Mouse (Mus musculus) MEL (cell line): ENCODE data around the gene Fbxl7. TPM values are rescaled to one million over a fixed set of nuclear protein-coding genes. Genes with fewer than 3 reads are reported as not detected.

Experiments used
- DNase-seq: peaks from one replicate; pipeline ENCODE4 v3.0.0; 2011; ENCODE audit warnings: low read depth, low spot score
- H3K27ac ChIP-seq: 2 replicates; pipeline ENCODE4 v1.5.1; 2012; ENCODE audit warnings: low read depth, mild to moderate bottlenecking, control low read depth, low read length, moderate library complexity; ENCODE audit not compliant: control insufficient read depth
- H3K27me3 ChIP-seq, 2 experiments: fragments of 150-350 bp in 1 of 2; sonication (generic) in 1 of 2; 2 replicates each; pipeline ENCODE4 v1.6.1; 2012; ENCODE audit warnings: low read length in 2 of 2, mild to moderate bottlenecking in 2 of 2, improper control_type of control experiment in 1 of 2, moderate library complexity in 1 of 2; ENCODE audit not compliant: insufficient read depth in 2 of 2, control insufficient read depth in 1 of 2
- H3K36me3 ChIP-seq, 2 experiments: 2 replicates each; pipeline ENCODE4 v1.6.1; 2012 to 2014; ENCODE audit warnings: low read length in 2 of 2, improper control_type of control experiment in 1 of 2, inconsistent platforms in 1 of 2, mild to moderate bottlenecking in 1 of 2; ENCODE audit not compliant: insufficient read depth in 2 of 2, control insufficient read depth in 1 of 2
- H3K4me1 ChIP-seq, 2 experiments: fragments of 150-350 bp in 1 of 2; sonication (generic) in 1 of 2; 2 replicates each; pipeline ENCODE4 v1.6.1; 2012; ENCODE audit warnings: low read length in 2 of 2, improper control_type of control experiment in 1 of 2, mild to moderate bottlenecking in 1 of 2; ENCODE audit not compliant: insufficient read depth in 2 of 2, control insufficient read depth in 1 of 2
- H3K4me3 ChIP-seq, 2 experiments: fragments of 150-350 bp in 1 of 2; sonication (generic) in 1 of 2; 2 replicates each; pipeline ENCODE4 v1.5.1; 2012; ENCODE audit warnings: low read depth in 2 of 2, low read length in 2 of 2, mild to moderate bottlenecking in 2 of 2, moderate library complexity in 2 of 2, control low read depth in 1 of 2, improper control_type of control experiment in 1 of 2; ENCODE audit not compliant: control insufficient read depth in 1 of 2, insufficient read depth in 1 of 2
- H3K79me2 ChIP-seq: 2 replicates; pipeline ENCODE4 v1.6.1; 2012; ENCODE audit warnings: mild to moderate bottlenecking, low read length, moderate library complexity; ENCODE audit not compliant: control insufficient read depth, poor library complexity, insufficient read depth
- H3K9ac ChIP-seq: 2 replicates; pipeline ENCODE4 v1.6.1; 2012; ENCODE audit warnings: low read depth, mild to moderate bottlenecking, control low read depth, low read length, moderate library complexity; ENCODE audit not compliant: control insufficient read depth, poor library complexity, severe bottlenecking
- H3K9me3 ChIP-seq: fragments of 150-350 bp; sonication (generic); replicated peaks from 2 replicates; pipeline ENCODE4 v1.6.1; 2012; ENCODE audit warnings: mild to moderate bottlenecking, low read length, improper control_type of control experiment, moderate library complexity; ENCODE audit not compliant: insufficient read depth
- BHLHE40 ChIP-seq: IDR thresholded peaks from 2 replicates; pipeline ENCODE4 v1.6.1; 2012; ENCODE audit warnings: low read depth, mild to moderate bottlenecking, inconsistent platforms, low read length, improper control_type of control experiment, borderline replicate concordance
- CHD1 ChIP-seq: IDR thresholded peaks from 2 replicates; pipeline ENCODE4 v1.6.1; 2012; ENCODE audit warnings: low read depth, mild to moderate bottlenecking, inconsistent platforms, low read length, improper control_type of control experiment
- CHD2 ChIP-seq: IDR thresholded peaks from 2 replicates; pipeline ENCODE4 v1.6.1; 2011; ENCODE audit warnings: low read length, improper control_type of control experiment
- E2F4 ChIP-seq: IDR thresholded peaks from 2 replicates; pipeline ENCODE4 v1.6.1; 2011; ENCODE audit warnings: low read depth, low read length, improper control_type of control experiment, borderline replicate concordance
- GABPA ChIP-seq: IDR thresholded peaks from 2 replicates; pipeline ENCODE4 v1.6.1; 2012; ENCODE audit warnings: low read depth, mild to moderate bottlenecking, inconsistent platforms, low read length, improper control_type of control experiment, moderate library complexity
- HCFC1 ChIP-seq: IDR thresholded peaks from 2 replicates; pipeline ENCODE4 v1.6.1; 2012; ENCODE audit warnings: low read depth, mild to moderate bottlenecking, inconsistent platforms, low read length, improper control_type of control experiment, moderate library complexity
- JUND ChIP-seq: IDR thresholded peaks from 2 replicates; pipeline ENCODE4 v1.6.1; 2011; ENCODE audit warnings: low read depth, mild to moderate bottlenecking, improper control_type of control experiment, low read length
- KAT2A ChIP-seq: conservative IDR thresholded peaks from 2 replicates; pipeline ENCODE4 v1.6.1; 2012; ENCODE audit warnings: low read depth, low read length, improper control_type of control experiment, inconsistent platforms
- MEF2A ChIP-seq: IDR thresholded peaks from 2 replicates; pipeline ENCODE4 v1.6.1; 2014; ENCODE audit warnings: low read depth, mild to moderate bottlenecking, inconsistent platforms, low read length, improper control_type of control experiment; ENCODE audit not compliant: poor library complexity, insufficient replicate concordance, severe bottlenecking; ENCODE audit errors: extremely low read depth
- MYC ChIP-seq: IDR thresholded peaks from 2 replicates; pipeline ENCODE4 v1.6.1; 2011; ENCODE audit warnings: low read depth, mild to moderate bottlenecking, low read length, improper control_type of control experiment, moderate library complexity
- NRF1 ChIP-seq: IDR thresholded peaks from 2 replicates; pipeline ENCODE4 v1.6.1; 2014; ENCODE audit warnings: low read depth, mild to moderate bottlenecking, inconsistent platforms, low read length, improper control_type of control experiment, moderate library complexity; ENCODE audit not compliant: poor library complexity, insufficient read depth, severe bottlenecking
- POLR2AphosphoS2 ChIP-seq: IDR thresholded peaks from 2 replicates; pipeline ENCODE4 v1.6.1; 2011; ENCODE audit warnings: low read length, improper control_type of control experiment
- POLR2AphosphoS5 ChIP-seq: IDR thresholded peaks from 2 replicates; pipeline ENCODE4 v1.6.1; 2012; ENCODE audit warnings: low read depth, borderline replicate concordance, mild to moderate bottlenecking, inconsistent platforms, low read length, moderate library complexity, mixed read lengths
- RAD21 ChIP-seq: IDR thresholded peaks from 2 replicates; pipeline ENCODE4 v1.6.1; 2011; ENCODE audit warnings: mild to moderate bottlenecking, low read depth, low read length, improper control_type of control experiment
- SIN3A ChIP-seq: IDR thresholded peaks from 2 replicates; pipeline ENCODE4 v1.6.1; 2012; ENCODE audit warnings: low read length, improper control_type of control experiment, inconsistent platforms
- SMC3 ChIP-seq: IDR thresholded peaks from 2 replicates; pipeline ENCODE4 v1.6.1; 2011; ENCODE audit warnings: low read depth, low read length, improper control_type of control experiment
- ZC3H11A ChIP-seq: IDR thresholded peaks from 2 replicates; pipeline ENCODE4 v1.6.1; 2012; ENCODE audit warnings: low read depth, mild to moderate bottlenecking, inconsistent platforms, low read length, improper control_type of control experiment
- polyA plus RNA-seq, 2 experiments: library from polyadenylated mRNA; stranded (reverse) in 1 of 2; unstranded in 1 of 2; fragments of >175 nt in 1 of 2; fragments of >200 nt in 1 of 2; gene quantifications; 2 replicates each; pipeline versions ENCODE4 v1.2.1 to v1.2.4; 2012; ENCODE audit warnings: low replicate concordance in 2 of 2, low read depth in 1 of 2; ENCODE audit not compliant: insufficient read length in 2 of 2, insufficient read depth in 1 of 2, missing spikeins in 1 of 2
- total RNA-seq: library from RNA; depleted of rRNA; stranded (reverse); fragments of 300-350 nt; gene quantifications from 2 replicates; pipeline ENCODE4 v1.2.3, GENCODE M21; 2012

Gene Fbxl7
- total and polyA plus RNA-seq, 3 experiments = not detected

DNA sequence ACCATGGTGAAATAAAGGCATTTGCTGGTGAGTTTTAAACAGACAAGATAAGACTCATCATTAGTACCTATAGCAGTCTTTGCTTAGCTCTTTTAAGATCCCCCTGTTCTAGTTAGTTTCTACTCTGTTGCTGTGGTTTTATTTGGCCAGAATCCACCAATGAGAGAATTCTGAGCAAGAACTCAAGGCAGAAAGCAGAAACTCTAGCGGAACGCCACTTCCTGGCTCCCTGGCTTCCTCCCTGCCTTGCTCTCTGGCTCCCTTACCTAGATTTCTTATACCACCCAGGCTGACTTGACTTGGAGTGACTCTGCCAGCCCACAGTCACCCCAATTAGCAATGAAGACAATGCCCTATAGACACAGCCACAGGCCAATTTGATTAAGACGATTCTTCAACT lies 26.2 kb downstream of the Fbxl7 start:
- Histone ChIP-seq H3K4me3 (no peak overlapping the region), H3K4me1 (no peaks in the 10 kb centered on the region), H3K9me3 (no peaks in the 10 kb centered on the region), H3K27ac (no peak overlapping the region), H3K36me3 (no peaks in the 10 kb centered on the region), H3K27me3 (no peaks in the 10 kb centered on the region), H3K9ac (no peak overlapping the region), H3K79me2 (no peaks in the 10 kb centered on the region)
- DNase-seq = no peak
- no peak for TF ChIP-seq POLR2AphosphoS2
- no peak for TF ChIP-seq POLR2AphosphoS5
- TF ChIP-seq SMC3 = no peak
- TF ChIP-seq BHLHE40 = no peak
- no peak for TF ChIP-seq NRF1
- no peak for TF ChIP-seq ZC3H11A
- TF ChIP-seq JUND = no peak
- TF ChIP-seq E2F4 = no peak
- TF ChIP-seq CHD2 = no peak
- TF ChIP-seq MEF2A = no peak
- no peak for TF ChIP-seq SIN3A
- TF ChIP-seq MYC = no peak
- TF ChIP-seq CHD1 = no peak
- TF ChIP-seq HCFC1 = no peak
- no peak for TF ChIP-seq GABPA
- TF ChIP-seq RAD21 = no peak

- TF ChIP-seq KAT2A (no peak), NRF1 (no peak), POLR2AphosphoS2 (no peak), MEF2A (no peak)
- Histone ChIP-seq H3K4me1 (no peaks in the 10 kb centered on the region), H3K9me3 (no peaks in the 10 kb centered on the region), H3K27me3 (no peaks in the 10 kb centered on the region), H3K79me2 (no peaks in the 10 kb centered on the region), H3K36me3 (no peaks in the 10 kb centered on the region), H3K27ac (no peak overlapping the region), H3K9ac (no peak overlapping the region), H3K4me3 (no peak overlapping the region)
- no peak for DNase-seq
These were observed 27.9 kb downstream of the Fbxl7 start for GRCm38 (mm10) chr15:26867521-26867920.
